Mouse (Mus musculus) E14TG2a.4 (cell line): ENCODE data around the gene Gcnt2.
"Not testable (repeated sequence)": the region's sequence is repeated elsewhere in the genome, so short reads cannot be mapped to it uniquely, and the experiment has no call there.

ENCODE experiments used
- H3K27me3 ChIP-seq: 2 replicates; pipeline ENCODE4 v1.6.1; 2014; ENCODE audit warnings: low read length, control low read depth; ENCODE audit not compliant: insufficient read depth
- H3K36me3 ChIP-seq: 2 replicates; pipeline ENCODE4 v1.6.1; 2014; ENCODE audit warnings: low read length, control low read depth; ENCODE audit not compliant: insufficient read depth
- H3K4me1 ChIP-seq: replicated peaks from 2 replicates; pipeline ENCODE4 v1.6.1; 2014; ENCODE audit warnings: low read depth, low read length, control low read depth
- H3K4me3 ChIP-seq: replicated peaks from 2 replicates; pipeline ENCODE4 v1.5.1; 2014; ENCODE audit warnings: mild to moderate bottlenecking, low read length
- H3K9me3 ChIP-seq: 2 replicates; pipeline ENCODE4 v1.6.1; 2014; ENCODE audit warnings: low read length, control low read depth
- CTCF ChIP-seq: conservative IDR thresholded peaks from 2 replicates; pipeline ENCODE4 v1.5.1; 2014; ENCODE audit warnings: low read length
- NANOG ChIP-seq: IDR thresholded peaks from 2 replicates; pipeline ENCODE4 v1.6.1; 2014; ENCODE audit warnings: borderline replicate concordance, low read length, mixed read lengths
- POU5F1 ChIP-seq: IDR thresholded peaks from 2 replicates; pipeline ENCODE4 v1.6.1; 2014; ENCODE audit warnings: low read length, borderline replicate concordance

Gcnt2 gene

DNA sequence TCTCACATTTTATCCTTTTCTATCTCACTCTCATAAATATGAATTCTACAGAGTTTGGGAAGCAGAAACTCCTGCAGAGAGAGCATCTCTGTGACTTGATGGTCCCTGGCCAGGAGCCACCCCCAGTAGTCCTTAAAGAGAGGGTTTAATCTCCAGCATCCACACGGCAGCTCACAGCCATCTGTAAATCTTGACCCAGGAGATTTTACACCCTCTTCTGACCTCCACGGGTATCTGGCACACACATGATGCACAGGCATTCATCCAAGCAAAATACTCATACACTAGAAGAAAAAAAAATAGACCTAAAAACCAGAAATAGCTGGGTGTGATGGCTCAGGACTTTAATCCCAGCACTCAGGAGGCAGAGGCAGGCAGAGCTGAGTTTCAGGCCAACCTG is 128.9 kb downstream of the Gcnt2 start:
- no peaks in the 10 kb centered on the region; the same call in 1 of the 2 replicates for H3K4me1 ChIP-seq
- H3K27me3 ChIP-seq, result no peaks in the 10 kb centered on the region; the same call in 1 of the 2 replicates
- no peaks in the 10 kb centered on the region for H3K36me3 ChIP-seq
- no peaks in the 10 kb centered on the region for H3K9me3 ChIP-seq
- TF ChIP-seq POU5F1, result no peak
- no peak for TF ChIP-seq CTCF
- no peak for TF ChIP-seq NANOG
- no peak overlapping the region for H3K4me3 ChIP-seq

GRCm38 (mm10) chr13:40994487-40995263 is 135.1 kb downstream of the Gcnt2 start:
- Histone ChIP-seq H3K4me1 (peaks cover 29% of the 10 kb centered on the region), H3K9me3 (no peaks in the 10 kb centered on the region), H3K36me3 (no peaks in the 10 kb centered on the region), H3K27me3 (no peaks in the 10 kb centered on the region; the same call in 1 of the 2 replicates), H3K4me3 (no peak overlapping the region)
- no peak for TF ChIP-seq CTCF
- no peak for TF ChIP-seq POU5F1
- TF ChIP-seq NANOG, result peak; percentile 26; the same call in 1 of the 2 replicates

- not testable (repeated sequence) for H3K4me3 ChIP-seq, H3K9me3 ChIP-seq, H3K27me3 ChIP-seq
- Histone ChIP-seq H3K36me3 (peaks cover 12% of the 10 kb centered on the region), H3K4me1 (peaks cover 52% of the 10 kb centered on the region)
These were observed 139.0 kb downstream of the Gcnt2 start for GRCm38 (mm10) chr13:40998537-40998936.

- H3K4me1 ChIP-seq, result peaks cover 48% of the 10 kb centered on the region
- no peaks in the 10 kb centered on the region for H3K27me3 ChIP-seq
- no peak for TF ChIP-seq NANOG
- peak; percentile 37 for TF ChIP-seq CTCF
- TF ChIP-seq POU5F1, result no peak
- H3K4me3 ChIP-seq, result peak overlapping the region; percentile 100
- H3K9me3 ChIP-seq, result no peaks in the 10 kb centered on the region
- H3K36me3 ChIP-seq, result peaks cover 30% of the 10 kb centered on the region
These were observed 140.8 kb downstream of the Gcnt2 start for GRCm38 (mm10) chr13:41000140-41000925.

DNA sequence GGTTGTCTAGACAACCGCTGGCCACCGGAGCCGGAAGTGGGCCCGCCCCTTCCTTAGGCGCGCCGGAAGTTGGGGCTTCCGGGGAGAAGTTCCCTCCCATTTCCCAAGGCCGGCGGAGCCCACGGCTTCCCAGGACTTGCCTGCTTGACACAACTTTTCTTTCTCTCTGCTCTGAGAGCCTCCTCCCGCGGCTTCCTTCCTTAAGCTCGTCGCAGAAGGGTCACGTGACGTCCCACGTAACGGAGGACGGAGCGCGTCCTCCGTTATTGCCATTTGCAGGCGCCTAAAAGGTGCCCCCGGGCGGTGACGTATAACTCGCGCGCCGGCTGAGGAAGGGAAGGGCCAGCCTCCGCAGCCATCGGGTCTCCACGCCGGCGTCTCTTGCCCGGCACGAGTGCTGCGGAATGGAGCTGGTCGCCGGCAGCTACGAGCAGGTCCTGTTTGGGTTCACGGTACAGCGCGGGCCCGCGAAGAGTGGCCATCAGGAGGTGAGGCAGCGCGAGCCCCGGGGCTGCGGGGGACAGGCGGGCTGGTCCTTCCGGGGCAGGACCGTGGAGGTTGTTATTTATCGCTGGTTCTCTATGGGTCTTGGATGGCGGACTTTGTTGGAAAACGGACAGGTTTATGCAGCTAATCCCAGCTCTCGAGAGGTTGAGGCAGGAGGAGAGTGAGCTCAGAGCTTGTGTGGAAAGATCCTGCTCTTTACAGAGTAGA is 141.5 kb downstream of the Gcnt2 start, which contains the start of gene Pak1ip1:
Pak1ip1 (plus strand) TSS at position 98 of the 714 bp plus-strand sequence.
- Histone ChIP-seq H3K9me3 (no peaks in the 10 kb centered on the region), H3K4me1 (peaks cover 45% of the 10 kb centered on the region), H3K36me3 (peaks cover 37% of the 10 kb centered on the region), H3K27me3 (no peaks in the 10 kb centered on the region), H3K4me3 (peak within 1 kb of the TSS; percentile 100)
- TF ChIP-seq NANOG (no peak), CTCF (no peak), POU5F1 (no peak)

DNA sequence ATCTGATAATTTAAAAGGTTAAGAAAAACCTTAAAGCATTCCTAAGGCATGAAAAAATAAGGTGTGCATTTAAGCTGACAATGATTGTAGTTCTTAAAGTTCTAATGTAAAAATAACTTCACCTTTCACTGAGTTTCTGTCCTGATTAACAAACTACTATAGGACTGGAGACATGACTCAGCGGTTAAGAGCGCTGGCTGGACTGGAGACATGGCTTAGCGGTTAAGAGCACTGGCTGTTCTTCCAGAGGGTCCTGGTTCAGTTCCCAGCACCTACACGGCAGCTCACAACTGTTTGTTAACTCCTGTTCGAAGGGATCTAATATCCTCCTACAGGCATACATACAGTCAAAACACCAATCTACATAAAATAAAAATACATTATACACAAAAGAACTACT is 142.4 kb downstream of the Gcnt2 start:
- TF ChIP-seq NANOG (no peak), POU5F1 (no peak), CTCF (no peak)
- peaks cover 46% of the 10 kb centered on the region for H3K36me3 ChIP-seq

GRCm38 (mm10) chr13:41006244-41006643 is 146.7 kb downstream of the Gcnt2 start:
- H3K4me3 ChIP-seq, result no peak overlapping the region
- TF ChIP-seq CTCF, result no peak
- TF ChIP-seq POU5F1, result no peak
- no peak for TF ChIP-seq NANOG
- peaks cover 89% of the 10 kb centered on the region for H3K36me3 ChIP-seq
- peaks cover 33% of the 10 kb centered on the region for H3K4me1 ChIP-seq
- H3K9me3 ChIP-seq, result no peaks in the 10 kb centered on the region
- H3K27me3 ChIP-seq, result no peaks in the 10 kb centered on the region

More for the DNA sequence above, 142.4 kb downstream of the Gcnt2 start:
- Histone ChIP-seq H3K9me3 (no peaks in the 10 kb centered on the region), H3K4me1 (peaks cover 44% of the 10 kb centered on the region), H3K27me3 (no peaks in the 10 kb centered on the region), H3K4me3 (peak overlapping the region; percentile 100)

GRCm38 (mm10) chr13:41008271-41008670 is 148.7 kb downstream of the Gcnt2 start:
- peaks cover 100% of the 10 kb centered on the region for H3K36me3 ChIP-seq
- H3K9me3 ChIP-seq, result no peaks in the 10 kb centered on the region
- no peak overlapping the region for H3K4me3 ChIP-seq
- no peaks in the 10 kb centered on the region for H3K27me3 ChIP-seq
- no peak for TF ChIP-seq CTCF
- TF ChIP-seq POU5F1, result no peak
- TF ChIP-seq NANOG, result no peak
- H3K4me1 ChIP-seq, result peaks cover 23% of the 10 kb centered on the region
